8 mouse cellular contexts compared by ENCODE assay signal in genomic region chr10:128368402-128369217, GRCm38 (mm10). TPM values are rescaled to one million over a fixed set of nuclear protein-coding genes. Genes with fewer than 3 reads are reported as not detected.
DNase-seq lines count a peak whose midpoint lies in the region; ATAC-seq lines count a peak whose summit lies in the region.

Coq10a (minus strand) TSS chr10:128368997.

- peak within 1 kb of the TSS; percentile 94 for H3K4me2 ChIP-seq in forebrain, embryonic 14.5 days (ENCODE audit: low read length)
- H3K4me2 ChIP-seq in neural tube, embryonic 15.5 days, result peak within 1 kb of the TSS; percentile 93

- H3K9ac ChIP-seq in forebrain, embryonic 14.5 days (ENCODE audit: low read length), result peak within 1 kb of the TSS; percentile 73
- peak within 1 kb of the TSS; percentile 75 for H3K9ac ChIP-seq in neural tube, embryonic 15.5 days (replicated peaks)

- WGBS in forebrain, embryonic 14.5 days, result under 1% methylated on average over 83 of the region's 87 CpGs
- whole genome bisulfite sequencing in neural tube, embryonic 15.5 days, result under 1% methylated on average over 85 of the region's 87 CpGs

- H3K4me1 ChIP-seq in forebrain, embryonic 14.5 days (ENCODE audit: control insufficient read depth, insufficient read depth, low read length), result peaks cover 8% of the 10 kb centered on the region; the same call in 1 of the 2 replicates
- peaks cover 26% of the 10 kb centered on the region for H3K4me1 ChIP-seq in neural tube, embryonic 15.5 days

- peak within 1 kb of the TSS; percentile 95 for H3K27ac ChIP-seq in forebrain, embryonic 14.5 days (ENCODE audit: low read depth, low read length)
- H3K27ac ChIP-seq in neural tube, embryonic 15.5 days (replicated peaks), result peak within 1 kb of the TSS; percentile 98

- peak within 1 kb of the TSS; percentile 64 for H3K4me3 ChIP-seq in forebrain, embryonic 14.5 days (ENCODE audit: low read depth, low read length)
- H3K4me3 ChIP-seq in neural tube, embryonic 15.5 days (replicated peaks), result peak within 1 kb of the TSS; percentile 75

- ATAC-seq in forebrain, embryonic 14.5 days, result peak; percentile 95
- peak; percentile 93 for ATAC-seq in neural tube, embryonic 15.5 days (ENCODE audit: low FRiP score)

- no peaks in the 10 kb centered on the region for H3K27me3 ChIP-seq in forebrain, embryonic 14.5 days (replicated peaks; ENCODE audit: control insufficient read depth, insufficient read depth, low read length)
- no peaks in the 10 kb centered on the region for H3K27me3 ChIP-seq in neural tube, embryonic 15.5 days (replicated peaks)

- no peaks in the 10 kb centered on the region for H3K9me3 ChIP-seq in forebrain, embryonic 14.5 days (replicated peaks; ENCODE audit: control insufficient read depth, low read length)
- no peaks in the 10 kb centered on the region for H3K9me3 ChIP-seq in neural tube, embryonic 15.5 days (replicated peaks)

- DNase-seq in ES-CJ7 (ENCODE audit: low read depth, low spot score), result peak; percentile 91
- peak; percentile 92 for DNase-seq in cerebellum, adult 11 months
- DNase-seq in forebrain, embryonic 14.5 days (ENCODE audit: low spot score), result peak; percentile 96
- DNase-seq in heart, postnatal 14 days, result peak; percentile 91 to 93
- peak; percentile 93 for DNase-seq in layer of hippocampus, adult 11-12 months (ENCODE audit: low spot score)
- DNase-seq in lung, adult 18-20 months, result peak; percentile 95 to 96
- peak; percentile 89 for DNase-seq in testis, postnatal 14 days (ENCODE audit: low spot score)

- H3K36me3 ChIP-seq in forebrain, embryonic 14.5 days (ENCODE audit: control insufficient read depth, insufficient read depth, low read length), result peaks cover 16% of the 10 kb centered on the region
- H3K36me3 ChIP-seq in neural tube, embryonic 15.5 days, result peaks cover 16% of the 10 kb centered on the region

- intact Hi-C loops in heart, postnatal 14 days (cut with DNase I), result loop anchor here (1.0 kb wide), 1 partner anchor 90 kb away; no protein-coding TSS in a partner anchor

RNA-seq across cellular contexts. Expression of gene Coq10a, which starts in this region (rescaled TPM):
- polyA plus RNA-seq in forebrain, embryonic 14.5 days (2014; fragmentation: Nextera tagmentation; extraction: Ambion mirVana), result 22.8 and 26.9 TPM in 2 replicates
- 100 to 1,000 TPM; 208 to 209 TPM for total RNA-seq in heart, postnatal 14 days (2021)
- 34.6 and 40.8 TPM in 2 replicates for polyA plus RNA-seq in neural tube, embryonic 15.5 days (2015; fragmentation: Nextera tagmentation; extraction: Ambion mirVana)

Comparison
In these comparisons a context has a peak if more than half of its experiments do, and no peak if none do; other contexts are left out.
1. Peak in every context shown above with its lines: DNase-seq, ATAC-seq, H3K4me3 ChIP-seq and H3K27ac ChIP-seq.